Mouse (Mus musculus) 3134 (cell line): Measurements from ENCODE around the gene Cartpt.
"Not testable (repeated sequence)": the region's sequence is repeated elsewhere in the genome, so short reads cannot be mapped to it uniquely, and the experiment has no call there.

Experiments
- DNase-seq: peaks from one replicate; pipeline ENCODE4 v3.0.0-alpha.2; 2011; ENCODE audit warnings: low spot score; ENCODE audit not compliant: insufficient read length; ENCODE audit errors: extremely low read depth

Gene Cartpt

DNA sequence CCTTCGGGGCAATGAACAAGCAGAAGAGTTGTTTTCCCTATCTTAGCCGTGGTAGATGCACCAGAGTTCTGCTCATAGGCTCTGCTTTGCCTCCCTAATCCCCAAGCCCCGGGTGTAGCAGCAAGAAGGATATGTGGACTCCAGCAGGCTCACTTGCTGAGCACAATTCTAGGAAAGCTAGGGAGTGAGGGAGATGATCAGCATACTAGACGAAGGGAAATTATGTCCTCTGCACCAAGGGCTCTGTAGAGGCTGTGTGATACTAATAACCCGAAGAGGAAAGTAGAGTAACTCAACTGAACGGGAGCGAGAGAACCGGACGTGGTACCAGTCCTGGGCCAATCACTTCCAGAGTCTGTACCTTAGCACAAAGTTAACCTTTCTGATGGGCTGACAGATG is at the start of gene Cartpt:
TSS of gene Cartpt (minus strand) at position 127 of the 400 bp plus-strand sequence.
- DNase-seq, result no peak

DNA sequence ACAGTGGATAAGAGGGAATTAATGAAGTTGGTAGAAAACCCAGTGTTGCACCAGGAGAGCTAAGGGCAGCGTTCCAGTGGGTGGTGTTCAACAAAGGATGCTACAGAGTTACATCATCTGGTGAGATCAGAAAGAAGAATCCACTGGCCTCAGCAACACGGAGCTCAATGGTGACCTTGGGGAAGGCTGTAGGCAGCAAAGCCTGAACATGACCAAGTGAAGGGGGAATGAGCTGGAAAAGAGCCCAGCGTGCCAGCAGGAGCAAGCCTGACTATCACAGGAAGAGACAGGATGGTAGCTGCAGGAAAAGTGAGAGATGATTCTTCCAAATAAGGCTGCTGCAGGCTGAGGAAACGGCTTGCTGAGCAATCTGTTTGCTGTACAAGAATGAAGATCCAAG is 46.5 kb upstream of the Cartpt start:
- DNase-seq, result no peak

DNA sequence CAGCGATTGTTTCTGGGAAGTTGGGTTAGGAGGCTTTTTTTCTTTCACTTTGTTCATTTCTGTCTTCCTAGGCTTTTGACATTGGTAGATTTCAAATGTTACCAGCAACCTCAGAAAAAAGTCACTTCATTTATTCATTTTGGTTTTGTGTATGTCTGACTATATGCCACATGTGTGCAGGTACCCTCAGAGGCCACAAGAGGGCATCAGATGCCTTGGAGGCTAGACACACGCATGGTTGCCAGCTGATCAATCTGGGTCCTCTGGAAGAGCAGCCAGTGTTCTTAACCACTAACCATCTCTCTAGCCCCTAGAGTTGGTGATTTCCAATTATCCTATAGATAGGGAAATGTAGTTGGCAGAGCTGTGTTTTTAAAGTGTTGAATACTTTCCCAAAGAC is 42.6 kb upstream of the Cartpt start:
- no peak for DNase-seq

DNA sequence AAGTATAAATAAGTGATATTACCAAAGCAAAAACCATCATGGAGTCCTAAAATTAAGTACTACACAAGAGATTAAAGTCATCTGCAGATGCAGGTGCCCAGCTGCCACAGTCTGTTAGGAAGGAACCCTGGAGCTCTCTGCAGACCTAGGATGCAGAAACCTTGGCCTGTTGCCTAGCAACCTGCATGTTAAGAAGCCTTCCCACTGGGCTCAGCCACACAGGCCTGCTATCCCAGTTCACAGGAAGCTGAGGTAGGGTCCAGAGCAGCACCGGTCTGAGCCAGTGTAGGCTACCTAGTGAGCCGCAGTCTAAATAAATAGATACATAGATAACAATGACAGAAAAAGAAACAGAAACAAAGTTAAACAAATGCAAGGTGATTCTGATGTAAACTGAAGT is 39.7 kb upstream of the Cartpt start:
- DNase-seq, result no peak

DNA sequence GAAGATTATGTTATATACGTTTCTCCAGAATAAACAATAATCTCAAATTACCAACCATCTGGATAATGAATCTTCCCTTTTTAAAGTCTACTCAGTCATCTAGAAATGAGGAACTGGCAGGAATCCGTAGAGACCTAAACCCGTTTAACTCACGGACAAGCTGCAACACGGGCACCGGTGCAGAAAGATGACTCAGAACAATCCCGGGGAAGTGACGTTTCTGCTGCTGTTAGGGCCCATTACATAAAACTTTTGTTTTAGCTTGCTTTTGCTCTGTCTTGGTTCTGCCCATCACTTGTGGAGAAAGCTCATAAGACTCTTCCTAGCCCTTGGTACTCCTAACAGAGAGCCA is 38.4 kb upstream of the Cartpt start:
- DNase-seq, result no peak

DNA sequence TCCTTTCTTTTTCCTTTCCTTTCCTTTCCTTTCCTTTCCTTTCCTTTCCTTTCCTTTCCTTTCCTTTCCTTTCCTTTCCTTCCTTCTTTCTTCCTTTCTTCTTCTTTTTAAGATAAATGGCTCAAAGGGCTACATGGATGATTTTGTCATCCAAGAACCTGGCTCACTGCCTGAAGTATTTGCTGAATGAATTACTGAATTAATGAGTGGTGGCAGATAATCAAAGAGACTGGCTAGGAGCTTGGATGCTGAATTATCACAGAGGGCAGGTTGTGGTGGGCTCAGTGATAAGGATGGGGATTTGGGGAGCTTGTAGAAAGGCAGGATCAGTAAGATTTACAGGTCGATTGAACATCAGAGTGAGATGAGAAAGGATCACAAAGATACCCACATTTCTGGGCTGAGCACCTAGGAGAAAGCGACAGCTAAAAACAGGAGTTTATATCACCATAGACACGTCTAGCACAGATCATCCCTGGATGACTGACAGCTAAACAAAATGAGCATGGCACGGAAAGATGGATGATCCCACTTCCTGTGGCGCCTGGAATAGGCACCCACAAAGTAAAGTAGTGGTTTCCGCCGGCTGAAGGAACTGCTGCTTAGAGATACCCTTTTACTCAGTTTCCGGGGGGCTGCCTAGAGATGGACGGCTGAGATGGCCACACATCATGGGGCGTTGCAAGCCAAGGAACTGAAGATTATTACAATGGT is 37.9 kb upstream of the Cartpt start:
- DNase-seq, result no peak

DNA sequence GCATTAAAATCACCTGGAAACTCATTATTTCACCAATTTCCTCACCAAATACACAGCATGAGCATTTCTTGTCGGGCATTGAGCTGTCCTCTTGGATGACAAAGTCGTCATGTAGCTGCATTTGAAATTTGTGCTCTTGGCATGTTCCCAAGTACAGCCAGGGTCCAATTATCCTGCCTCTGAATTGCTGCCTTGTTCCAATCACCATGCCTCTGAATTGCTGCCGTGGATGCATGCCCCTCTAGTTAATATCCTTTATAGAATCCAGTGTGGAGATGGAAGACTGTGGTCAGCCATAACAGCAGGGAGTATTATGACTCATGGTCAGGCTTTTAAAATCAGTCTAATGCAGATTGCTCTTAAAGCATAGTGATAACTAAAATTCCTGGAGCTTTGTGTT is 36.9 kb upstream of the Cartpt start:
- DNase-seq, result no peak

DNA sequence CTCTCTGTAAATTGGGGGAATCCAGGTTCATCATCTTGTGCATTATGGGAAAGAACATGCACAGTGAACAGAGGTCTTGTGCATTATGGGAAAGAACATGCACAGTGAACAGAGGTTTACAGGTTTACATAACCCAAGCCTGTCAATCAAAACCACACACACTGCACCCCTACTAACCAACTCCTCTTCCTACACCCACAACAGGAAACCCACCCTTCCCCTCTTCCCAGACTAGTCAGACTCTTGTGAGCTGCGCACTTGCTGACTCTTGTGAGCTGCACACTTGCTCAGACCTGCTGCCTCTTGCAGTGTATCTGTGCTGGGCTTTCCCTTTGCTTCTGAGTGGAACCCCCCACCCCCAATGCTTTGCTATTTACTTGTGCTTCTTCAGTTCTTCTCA is 31.5 kb upstream of the Cartpt start:
- DNase-seq, result no peak

DNA sequence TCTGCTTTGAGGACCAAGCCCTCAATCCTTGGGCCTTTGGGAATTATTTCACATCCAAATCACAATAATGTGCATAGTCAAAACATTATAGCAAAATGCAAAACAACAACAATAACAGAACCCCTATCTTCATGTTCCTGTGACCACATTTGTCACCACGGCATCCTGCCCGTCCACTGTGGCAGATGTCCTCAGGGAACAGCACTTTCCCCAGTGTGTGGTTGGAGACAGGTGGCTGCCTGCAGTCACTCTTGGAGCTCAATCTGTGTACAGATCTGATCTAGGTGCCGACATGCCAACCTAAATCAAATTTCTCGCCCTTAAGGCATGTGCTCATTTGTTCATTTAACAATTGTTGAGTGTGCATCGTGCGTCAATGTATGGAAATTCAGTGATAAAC is 30.6 kb upstream of the Cartpt start:
- DNase-seq, result no peak

DNA sequence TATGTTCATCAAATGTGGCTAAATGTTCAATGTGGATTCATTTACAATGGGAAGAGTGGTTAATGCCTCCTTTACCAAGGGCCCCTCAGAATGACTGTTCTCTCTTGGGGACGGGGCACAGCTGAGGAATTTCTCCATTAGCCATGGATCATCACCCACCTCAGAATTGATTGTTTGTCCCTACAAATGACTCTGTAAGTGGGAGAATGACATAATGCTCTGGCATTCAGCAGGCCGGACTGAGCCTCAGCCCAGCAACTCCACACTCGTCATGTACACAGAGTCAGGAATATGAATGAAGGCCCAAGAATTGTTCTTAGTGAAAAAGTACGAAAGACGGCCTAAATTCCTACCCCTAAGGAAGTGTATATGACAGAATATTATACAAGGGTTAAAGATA is 25.4 kb upstream of the Cartpt start:
- DNase-seq, result no peak

DNA sequence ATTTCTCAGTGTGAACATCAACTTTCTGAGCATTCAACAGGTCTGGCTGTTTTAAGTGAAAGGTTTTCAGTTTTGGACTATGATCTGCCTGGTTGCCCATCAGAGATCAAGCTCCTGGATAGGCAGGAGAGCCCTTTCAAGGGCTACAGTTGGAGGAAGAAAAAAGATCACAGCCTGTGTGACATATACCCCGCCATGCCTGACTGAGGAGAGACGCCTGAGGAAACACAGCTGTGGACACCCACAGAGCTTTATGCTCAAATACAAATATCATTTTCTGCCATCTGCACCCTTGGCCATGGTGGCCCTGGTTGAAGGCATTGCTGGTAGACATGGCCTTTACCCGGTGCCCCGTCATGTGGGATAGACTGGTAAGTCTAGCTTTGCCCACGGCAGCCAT is 14.7 kb upstream of the Cartpt start:
- DNase-seq, result no peak

DNA sequence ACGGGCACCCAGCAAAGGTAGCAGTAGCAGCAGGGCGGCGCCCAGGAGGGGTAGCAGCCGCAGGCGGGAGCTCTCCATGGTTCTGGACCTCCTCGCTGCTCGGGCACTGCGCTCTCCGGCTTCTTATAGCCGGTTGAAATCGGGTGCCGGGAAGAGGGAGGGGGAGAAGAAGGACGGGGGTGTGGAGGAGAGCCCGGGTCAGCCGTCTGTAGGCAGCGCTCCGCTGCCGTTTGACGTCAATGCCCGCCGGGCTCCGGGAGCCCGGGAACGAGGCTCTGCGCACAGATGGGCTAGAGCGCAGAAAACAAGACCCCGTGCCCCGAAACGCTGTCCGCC is 366 bp downstream of the Cartpt start:
- DNase-seq, result peak; percentile 13

DNA sequence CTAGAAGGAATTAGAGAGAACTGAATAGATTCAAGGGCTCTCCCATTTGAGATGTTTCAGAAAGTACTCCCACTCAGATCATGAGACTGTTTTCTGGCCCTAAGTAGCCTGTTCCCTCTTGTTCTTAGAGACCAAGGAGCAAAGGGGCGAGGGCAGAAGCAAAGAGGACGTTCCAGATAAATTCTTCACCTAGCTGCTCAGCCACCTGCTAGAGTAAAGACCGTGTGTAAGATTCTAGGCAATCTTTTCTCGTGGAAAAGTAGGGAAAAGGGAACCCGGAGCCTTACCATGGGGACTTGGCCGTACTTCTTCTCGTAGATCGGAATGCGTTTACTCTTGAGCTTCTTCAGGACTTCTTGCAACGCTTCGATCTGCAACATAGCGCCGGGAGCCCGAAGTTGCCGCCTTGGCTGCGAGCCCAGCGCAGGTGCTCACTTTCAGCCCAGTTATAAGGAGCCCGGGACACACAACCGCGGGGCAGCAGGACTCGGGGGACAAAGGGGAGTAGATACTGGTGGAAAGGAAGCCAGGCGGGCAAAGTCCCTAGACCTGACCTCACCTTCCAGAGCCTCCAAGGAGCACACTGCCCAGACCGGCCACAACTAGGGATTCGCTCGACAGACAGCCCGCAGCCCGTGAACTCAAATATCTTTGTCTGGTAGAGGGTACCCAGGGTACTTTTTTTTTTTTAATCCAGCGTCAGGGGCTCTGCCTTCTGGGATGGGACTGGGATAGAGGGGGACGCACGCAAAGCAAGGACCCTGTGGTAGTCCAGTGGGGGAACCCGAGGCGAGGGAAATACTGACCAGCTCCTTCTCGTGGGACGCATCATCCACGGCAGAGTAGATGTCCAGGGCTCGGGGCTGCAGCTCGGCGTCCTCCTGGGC is 978 bp downstream of the Cartpt start:
- peak; percentile 5 for DNase-seq

DNA sequence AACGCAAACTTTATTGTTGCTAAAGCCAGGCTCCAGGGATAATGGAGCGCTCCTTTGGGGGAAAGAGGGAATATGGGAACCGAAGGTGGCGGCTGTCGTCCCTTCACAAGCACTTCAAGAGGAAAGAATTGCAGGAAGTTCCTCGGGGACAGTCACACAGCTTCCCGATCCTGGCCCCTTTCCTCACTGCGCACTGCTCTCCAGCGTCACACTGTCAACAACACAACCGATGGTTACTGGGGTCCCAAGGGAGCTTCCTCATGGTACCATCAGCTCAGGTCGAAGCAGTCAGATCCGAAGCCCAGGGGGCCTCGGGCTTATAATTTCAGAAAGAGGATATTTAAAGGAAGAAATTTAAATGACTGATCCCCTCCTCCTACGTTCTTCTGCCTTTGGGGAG is 2.1 kb downstream of the Cartpt start:
- DNase-seq, result no peak

DNA sequence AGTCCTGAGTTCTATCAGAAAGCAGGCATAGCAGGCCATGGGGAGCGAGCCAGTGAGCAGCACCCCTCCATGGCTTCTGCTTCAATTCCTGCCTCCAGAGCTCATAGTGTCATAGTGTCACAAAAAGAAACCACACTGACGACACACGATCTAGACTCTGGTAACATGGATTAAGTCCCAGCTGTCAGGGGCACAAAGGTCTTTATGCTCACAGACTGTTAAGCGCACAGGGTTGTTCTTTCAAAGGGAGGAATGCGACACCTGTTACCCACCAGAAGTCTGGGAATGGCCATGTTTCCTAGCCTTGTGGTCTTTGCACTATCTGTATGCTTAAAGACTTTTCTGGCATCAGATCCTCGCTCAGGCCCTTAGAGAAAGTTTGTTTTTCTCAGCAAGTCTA is 15.3 kb downstream of the Cartpt start:
- no peak for DNase-seq

DNA sequence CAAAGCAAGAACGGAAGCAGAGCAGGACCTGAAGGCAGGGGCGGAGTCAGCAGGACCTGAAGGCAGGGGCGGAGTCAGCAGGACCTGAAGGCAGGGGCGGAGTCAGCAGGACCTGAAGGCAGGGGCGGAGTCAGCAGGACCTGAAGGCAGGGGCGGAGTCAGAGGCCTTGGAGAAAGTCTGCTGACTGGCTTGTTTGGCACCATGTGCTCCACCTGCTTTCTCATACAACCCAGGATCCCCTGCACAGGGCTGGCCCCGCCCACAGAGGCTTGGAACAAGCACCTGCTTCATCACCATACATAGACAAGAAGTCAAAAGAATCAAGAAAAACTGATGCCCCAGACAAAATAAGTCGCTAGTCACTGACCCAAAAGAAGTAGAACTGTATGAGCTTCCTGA is 19.1 kb downstream of the Cartpt start:
- DNase-seq, result not testable (repeated sequence)

DNA sequence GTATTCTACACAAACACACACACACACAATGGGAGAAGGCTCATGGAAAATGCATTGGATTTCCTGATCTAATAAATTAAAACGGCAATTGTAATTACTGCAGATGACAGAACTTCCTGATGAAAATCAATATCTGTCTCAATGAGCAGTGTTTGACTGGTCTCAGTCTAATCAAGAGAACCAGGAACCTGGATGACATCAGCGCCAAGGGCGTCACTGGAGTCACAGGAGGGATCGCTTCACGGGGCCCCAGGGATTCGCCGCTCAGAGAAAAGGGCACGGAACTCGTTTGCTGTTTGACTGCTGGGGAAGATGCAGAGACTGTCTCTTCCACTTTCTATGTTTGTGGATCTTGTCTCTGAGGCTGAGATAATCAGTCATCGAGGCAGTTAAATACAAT is 21.2 kb downstream of the Cartpt start:
- no peak for DNase-seq

DNA sequence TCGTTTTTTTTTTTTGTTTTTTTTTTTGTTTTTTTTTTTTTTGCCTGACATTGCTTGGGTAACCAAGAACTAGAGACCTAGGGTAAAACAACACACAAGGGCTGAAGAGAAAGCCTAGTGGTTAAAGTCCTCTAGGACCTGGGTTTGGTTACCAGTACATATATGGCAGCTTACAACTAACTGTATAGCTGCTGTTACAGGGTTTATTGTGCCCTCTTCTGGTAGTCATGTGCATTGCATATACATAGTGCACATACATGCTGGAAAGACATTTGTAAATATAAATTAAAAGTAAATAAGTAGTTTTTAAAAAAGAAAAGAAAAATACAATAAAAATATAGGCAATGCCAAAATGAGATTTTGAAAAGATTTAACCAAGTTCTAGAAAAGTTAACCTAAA is 28.8 kb downstream of the Cartpt start:
- DNase-seq, result no peak

DNA sequence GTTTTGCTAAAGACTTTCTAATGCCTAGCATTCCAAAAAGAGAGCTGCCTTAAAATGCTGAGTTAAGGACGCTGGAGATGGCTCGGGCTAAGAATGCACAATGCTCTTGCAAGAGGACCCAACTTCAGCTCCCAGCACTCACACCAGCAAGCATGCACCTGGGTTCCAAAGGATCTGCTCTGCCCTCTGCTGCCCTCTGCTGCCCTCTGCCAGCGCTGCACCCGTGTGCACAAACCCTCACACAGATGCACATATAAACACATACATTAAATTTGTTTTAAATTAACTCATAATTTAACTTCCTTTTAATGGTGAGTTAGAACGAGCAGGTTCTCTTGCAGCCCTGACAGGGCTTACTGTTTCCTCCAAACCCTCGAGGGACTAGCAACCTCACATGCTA is 32.5 kb downstream of the Cartpt start:
- DNase-seq, result no peak

DNA sequence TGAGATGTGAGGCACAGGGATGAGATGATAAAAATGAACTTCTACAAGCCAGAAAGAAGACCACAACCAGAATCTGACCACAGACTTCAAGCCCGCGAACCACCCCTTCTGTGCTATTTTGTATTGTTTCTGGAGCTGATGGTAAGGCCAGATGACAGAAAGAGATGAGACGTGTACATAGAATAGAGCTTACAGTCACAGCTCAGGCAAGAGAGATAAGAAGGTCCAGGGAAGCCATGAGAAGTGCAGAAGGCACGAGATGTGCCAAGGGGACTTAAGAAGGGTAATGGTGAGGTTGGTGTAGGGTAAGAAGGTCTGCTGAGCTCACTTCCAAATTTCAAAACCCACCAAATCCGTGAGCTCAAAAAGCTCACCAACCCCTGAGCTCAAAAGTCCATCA is 36.6 kb downstream of the Cartpt start:
- DNase-seq, result no peak

DNA sequence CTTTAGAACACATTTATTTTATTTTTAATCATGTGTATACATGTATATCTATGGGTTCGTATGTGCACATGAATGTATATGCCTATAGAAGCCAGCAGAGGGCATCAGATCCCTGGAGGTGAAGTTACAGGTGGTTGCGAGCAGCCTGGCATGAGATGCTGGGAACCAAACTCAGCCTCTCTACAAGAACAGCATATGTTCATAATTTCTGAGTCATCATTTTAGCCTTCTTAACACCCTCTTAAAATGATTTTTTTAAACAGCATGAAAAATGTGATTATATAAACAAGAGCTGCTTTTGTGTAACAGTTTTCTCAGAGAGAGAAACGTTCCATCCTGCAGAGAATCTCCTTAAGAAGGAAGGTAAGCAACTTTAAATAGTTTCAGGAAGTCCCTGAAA is 40.2 kb downstream of the Cartpt start:
- DNase-seq, result no peak

DNA sequence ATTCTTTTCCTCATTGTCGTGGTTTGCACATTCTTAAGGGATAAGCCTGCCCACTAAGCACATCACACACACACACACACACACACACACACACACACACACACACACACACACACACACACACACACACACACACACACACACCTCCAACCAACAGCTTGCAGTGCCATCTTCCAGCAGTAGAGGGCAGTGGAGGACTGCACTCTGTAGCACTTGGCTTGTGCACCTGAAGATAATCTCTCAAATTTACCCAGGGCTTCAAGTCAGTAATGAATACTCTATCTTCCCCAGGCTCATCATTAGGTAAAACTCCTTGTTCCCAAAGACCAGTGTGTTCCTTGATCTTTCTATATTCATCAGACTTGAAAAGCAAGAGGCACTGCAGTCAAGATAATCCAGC is 41.8 kb downstream of the Cartpt start:
- no peak for DNase-seq
